Mouse (Mus musculus): ENCODE data around the gene Slc19a1. TPM values are rescaled to one million over a fixed set of nuclear protein-coding genes. Genes with fewer than 3 reads are reported as not detected.

Gene Slc19a1
- total RNA-seq, 1 experiment = 32.4 TPM

DNA sequence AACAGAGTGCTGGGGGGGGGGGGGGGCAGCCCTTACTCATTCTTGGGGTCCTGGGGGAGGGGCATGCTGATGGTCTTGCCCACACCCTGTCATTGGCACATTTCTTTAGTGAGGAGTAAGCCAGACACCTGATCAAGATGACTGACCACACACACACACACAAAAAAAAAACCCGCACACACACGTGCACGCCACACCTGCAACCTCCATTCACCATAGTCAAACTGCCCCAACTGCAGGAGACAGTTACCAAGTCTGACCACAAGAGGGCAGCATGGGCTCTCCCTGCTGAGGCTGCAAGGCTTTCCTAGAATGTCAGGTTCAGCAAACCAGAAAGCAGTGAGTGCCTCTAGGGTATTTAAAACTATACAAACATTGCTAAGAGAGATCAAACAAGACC lies 50.4 kb downstream of the Slc19a1 start:
- Histone ChIP-seq H3K9ac (ENCODE audit: insufficient read depth, low read depth, low read length, poor library complexity, severe bottlenecking) (no peak overlapping the region), H3K9me3 (ENCODE audit: control insufficient read depth, insufficient read depth, low read depth, low read length) (no peaks in the 10 kb centered on the region), H3K4me3 (ENCODE audit: insufficient read depth in 1 of 2, low read depth in 1 of 2, low read length in 2 of 2, poor library complexity in 1 of 2, severe bottlenecking in 1 of 2) (no peak overlapping the region), H3K4me1 (ENCODE audit: control insufficient read depth in 2 of 2, insufficient read depth in 2 of 2, low read length in 2 of 2, poor library complexity in 1 of 2) (no peaks in the 10 kb centered on the region; a peak in 1 of 4 replicates), H3K27ac (ENCODE audit: insufficient read depth, low read depth, low read length, poor library complexity, severe bottlenecking) (no peak overlapping the region), H3K36me3 (ENCODE audit: control insufficient read depth, insufficient read depth, low read length, poor library complexity, severe bottlenecking) (peaks cover 68% of the 10 kb centered on the region)
- DNase-seq (ENCODE audit: low read depth, low spot score) = peak; percentile 74
- TF ChIP-seq ZC3H11A (IDR thresholded peaks at IDR 0.05; ENCODE audit: borderline replicate concordance, low read depth, low read length) (peak; percentile 88), CHD2 (IDR thresholded peaks at IDR 0.05; ENCODE audit: low read depth, low read length) (no peak), MAFK (IDR thresholded peaks at IDR 0.05; ENCODE audit: insufficient read depth, low read depth, low read length) (0 out of 2 replicates have a peak, but pooled peaks have one; percentile 53), HCFC1 (IDR thresholded peaks at IDR 0.05; ENCODE audit: borderline replicate concordance, insufficient read depth, low read length) (no peak), ZNF384 (IDR thresholded peaks at IDR 0.05; ENCODE audit: low read depth, low read length) (peak; percentile 55; the same call in 1 of the 2 replicates)
- in situ Hi-C loops (cut with MboI; ENCODE audit: low sequenced_read_pairs in 2 of 2, unreplicated experiment in 2 of 2) = no loop called here

GRCm38 (mm10) chr10:77082921-77083320 lies 50.9 kb downstream of the Slc19a1 start:
- Histone ChIP-seq H3K9me3 (ENCODE audit: control insufficient read depth, insufficient read depth, low read depth, low read length) (no peaks in the 10 kb centered on the region), H3K9ac (ENCODE audit: insufficient read depth, low read depth, low read length, poor library complexity, severe bottlenecking) (no peak overlapping the region), H3K27ac (ENCODE audit: insufficient read depth, low read depth, low read length, poor library complexity, severe bottlenecking) (no peak overlapping the region), H3K4me1 (ENCODE audit: control insufficient read depth in 2 of 2, insufficient read depth in 2 of 2, low read length in 2 of 2, poor library complexity in 1 of 2) (no peaks in the 10 kb centered on the region; a peak in 1 of 4 replicates), H3K4me3 (ENCODE audit: insufficient read depth in 1 of 2, low read depth in 1 of 2, low read length in 2 of 2, poor library complexity in 1 of 2, severe bottlenecking in 1 of 2) (no peak overlapping the region), H3K36me3 (ENCODE audit: control insufficient read depth, insufficient read depth, low read length, poor library complexity, severe bottlenecking) (peaks cover 68% of the 10 kb centered on the region)
- in situ Hi-C loops (cut with MboI; ENCODE audit: low sequenced_read_pairs in 2 of 2, unreplicated experiment in 2 of 2) = no loop called here
- TF ChIP-seq CHD2 (IDR thresholded peaks at IDR 0.05; ENCODE audit: low read depth, low read length) (no peak), MAFK (IDR thresholded peaks at IDR 0.05; ENCODE audit: insufficient read depth, low read depth, low read length) (no peak), ZC3H11A (IDR thresholded peaks at IDR 0.05; ENCODE audit: borderline replicate concordance, low read depth, low read length) (no peak), HCFC1 (IDR thresholded peaks at IDR 0.05; ENCODE audit: borderline replicate concordance, insufficient read depth, low read length) (no peak), ZNF384 (IDR thresholded peaks at IDR 0.05; ENCODE audit: low read depth, low read length) (no peak)
- DNase-seq (ENCODE audit: low read depth, low spot score) = no peak

DNA sequence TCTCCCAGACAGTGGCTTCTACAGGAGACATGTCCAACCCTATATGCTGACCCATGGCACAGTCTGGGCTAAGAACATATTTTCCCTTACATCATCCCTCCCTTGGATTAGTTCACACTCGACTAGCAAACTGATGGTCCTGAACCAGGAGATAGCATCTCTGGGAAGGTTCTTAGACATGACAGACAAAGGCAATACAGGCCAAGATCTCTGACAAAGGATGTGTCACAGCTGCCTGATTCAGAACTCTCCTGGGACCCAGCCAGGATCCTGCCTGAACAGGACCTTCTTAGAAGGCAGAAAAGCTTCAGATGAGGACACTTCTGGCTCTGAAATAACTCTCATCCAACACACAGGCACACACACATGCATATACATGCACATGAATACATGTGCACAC lies 52.5 kb downstream of the Slc19a1 start:
- H3K4me3 ChIP-seq (ENCODE audit: insufficient read depth in 1 of 2, low read depth in 1 of 2, low read length in 2 of 2, poor library complexity in 1 of 2, severe bottlenecking in 1 of 2) = no peak overlapping the region
- TF ChIP-seq ZNF384 (IDR thresholded peaks at IDR 0.05; ENCODE audit: low read depth, low read length) = no peak
- no peak for DNase-seq (ENCODE audit: low read depth, low spot score)
- H3K9me3 ChIP-seq (ENCODE audit: control insufficient read depth, insufficient read depth, low read depth, low read length) = no peaks in the 10 kb centered on the region
- H3K27ac ChIP-seq (ENCODE audit: insufficient read depth, low read depth, low read length, poor library complexity, severe bottlenecking) = no peak overlapping the region
- H3K9ac ChIP-seq (ENCODE audit: insufficient read depth, low read depth, low read length, poor library complexity, severe bottlenecking) = no peak overlapping the region
- peaks cover 63% of the 10 kb centered on the region for H3K36me3 ChIP-seq (ENCODE audit: control insufficient read depth, insufficient read depth, low read length, poor library complexity, severe bottlenecking)
- H3K4me1 ChIP-seq (ENCODE audit: control insufficient read depth in 2 of 2, insufficient read depth in 2 of 2, low read length in 2 of 2, poor library complexity in 1 of 2) = peaks cover 0 to 2% of the 10 kb centered on the region in 2 experiments; a peak in 1 of 4 replicates
- in situ Hi-C loops (cut with MboI; ENCODE audit: low sequenced_read_pairs in 2 of 2, unreplicated experiment in 2 of 2) = no loop called here

- peaks cover 59% of the 10 kb centered on the region; the same call in 1 of the 2 replicates for H3K36me3 ChIP-seq (ENCODE audit: control insufficient read depth, insufficient read depth, low read length, poor library complexity, severe bottlenecking)
- H3K9me3 ChIP-seq (ENCODE audit: control insufficient read depth, insufficient read depth, low read depth, low read length) = no peaks in the 10 kb centered on the region
- no peak overlapping the region for H3K27ac ChIP-seq (ENCODE audit: insufficient read depth, low read depth, low read length, poor library complexity, severe bottlenecking)
- no peak overlapping the region for H3K4me3 ChIP-seq (ENCODE audit: insufficient read depth in 1 of 2, low read depth in 1 of 2, low read length in 2 of 2, poor library complexity in 1 of 2, severe bottlenecking in 1 of 2)
- DNase-seq (ENCODE audit: low read depth, low spot score) = no peak
- TF ChIP-seq HCFC1 (IDR thresholded peaks at IDR 0.05; ENCODE audit: borderline replicate concordance, insufficient read depth, low read length) = no peak
- TF ChIP-seq ZNF384 (IDR thresholded peaks at IDR 0.05; ENCODE audit: low read depth, low read length) = no peak
- TF ChIP-seq ZC3H11A (IDR thresholded peaks at IDR 0.05; ENCODE audit: borderline replicate concordance, low read depth, low read length) = no peak
- TF ChIP-seq CHD2 (IDR thresholded peaks at IDR 0.05; ENCODE audit: low read depth, low read length) = no peak
- no peak for TF ChIP-seq MAFK (IDR thresholded peaks at IDR 0.05; ENCODE audit: insufficient read depth, low read depth, low read length)
- in situ Hi-C loops (cut with MboI; ENCODE audit: low sequenced_read_pairs in 2 of 2, unreplicated experiment in 2 of 2) = no loop called here
- peaks cover 0 to 6% of the 10 kb centered on the region in 2 experiments; a peak in 1 of 4 replicates for H3K4me1 ChIP-seq (ENCODE audit: control insufficient read depth in 2 of 2, insufficient read depth in 2 of 2, low read length in 2 of 2, poor library complexity in 1 of 2)
- H3K9ac ChIP-seq (ENCODE audit: insufficient read depth, low read depth, low read length, poor library complexity, severe bottlenecking) = no peak overlapping the region
Observed at GRCm38 (mm10) chr10:77089336-77089735, 57.3 kb downstream of the Slc19a1 start.

- Histone ChIP-seq H3K27ac (ENCODE audit: insufficient read depth, low read depth, low read length, poor library complexity, severe bottlenecking) (no peak overlapping the region), H3K4me1 (ENCODE audit: control insufficient read depth in 2 of 2, insufficient read depth in 2 of 2, low read length in 2 of 2, poor library complexity in 1 of 2) (peaks cover 0 to 7% of the 10 kb centered on the region in 2 experiments; a peak in 1 of 4 replicates), H3K9me3 (ENCODE audit: control insufficient read depth, insufficient read depth, low read depth, low read length) (no peaks in the 10 kb centered on the region), H3K36me3 (ENCODE audit: control insufficient read depth, insufficient read depth, low read length, poor library complexity, severe bottlenecking) (peaks cover 58% of the 10 kb centered on the region; the same call in 1 of the 2 replicates), H3K9ac (ENCODE audit: insufficient read depth, low read depth, low read length, poor library complexity, severe bottlenecking) (no peak overlapping the region), H3K4me3 (ENCODE audit: insufficient read depth in 1 of 2, low read depth in 1 of 2, low read length in 2 of 2, poor library complexity in 1 of 2, severe bottlenecking in 1 of 2) (no peak overlapping the region)
- DNase-seq (ENCODE audit: low read depth, low spot score) = no peak
- TF ChIP-seq ZC3H11A (IDR thresholded peaks at IDR 0.05; ENCODE audit: borderline replicate concordance, low read depth, low read length) = no peak
- no peak for TF ChIP-seq MAFK (IDR thresholded peaks at IDR 0.05; ENCODE audit: insufficient read depth, low read depth, low read length)
- no peak for TF ChIP-seq ZNF384 (IDR thresholded peaks at IDR 0.05; ENCODE audit: low read depth, low read length)
- no peak for TF ChIP-seq CHD2 (IDR thresholded peaks at IDR 0.05; ENCODE audit: low read depth, low read length)
- no peak for TF ChIP-seq HCFC1 (IDR thresholded peaks at IDR 0.05; ENCODE audit: borderline replicate concordance, insufficient read depth, low read length)
- in situ Hi-C loops (cut with MboI; ENCODE audit: low sequenced_read_pairs in 2 of 2, unreplicated experiment in 2 of 2) = no loop called here
Observed at GRCm38 (mm10) chr10:77090063-77090462, 58.0 kb downstream of the Slc19a1 start.
